Mouse (Mus musculus) cerebellum, adult 18-20 months (tissue): Measurements from ENCODE around the gene Styxl1.

Source experiments
- DNase-seq, 2 experiments: peaks; one replicate each; pipeline ENCODE4 v3.0.0; 2021

The Styxl1 gene

GRCm38 (mm10) chr5:135777796-135778470 is at the start of gene Styxl1:
Gene Styxl1 (minus strand): TSS chr5:135778385.
- DNase-seq: no peak

- DNase-seq: no peak
These were observed 48.0 kb upstream of the Styxl1 start for GRCm38 (mm10) chr5:135826225-135826624.

- no peak for DNase-seq
These were observed 46.3 kb upstream of the Styxl1 start for GRCm38 (mm10) chr5:135824517-135824916.

- DNase-seq: no peak
These were observed 44.2 kb upstream of the Styxl1 start for GRCm38 (mm10) chr5:135822316-135822944.

DNA sequence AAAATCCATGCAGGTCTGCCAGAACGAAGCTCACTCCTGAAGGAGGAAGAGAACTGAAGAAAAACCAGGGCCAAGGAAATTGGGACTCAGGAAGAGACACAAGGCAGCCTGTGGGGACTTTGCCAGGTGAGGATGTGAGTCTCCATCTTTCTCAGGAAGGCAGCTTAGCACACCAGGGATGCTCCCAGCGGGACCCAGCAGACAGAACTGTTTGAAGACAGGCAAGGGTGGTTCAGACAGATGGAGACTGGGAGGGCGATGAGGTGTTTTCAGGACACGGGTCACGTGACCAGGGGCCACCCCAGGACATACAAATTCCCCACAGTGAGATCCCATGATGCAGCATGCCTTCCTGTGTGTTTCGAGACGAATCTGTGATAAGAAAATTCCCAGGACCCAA is 40.3 kb upstream of the Styxl1 start:
- peak; percentile 85 for DNase-seq

DNA sequence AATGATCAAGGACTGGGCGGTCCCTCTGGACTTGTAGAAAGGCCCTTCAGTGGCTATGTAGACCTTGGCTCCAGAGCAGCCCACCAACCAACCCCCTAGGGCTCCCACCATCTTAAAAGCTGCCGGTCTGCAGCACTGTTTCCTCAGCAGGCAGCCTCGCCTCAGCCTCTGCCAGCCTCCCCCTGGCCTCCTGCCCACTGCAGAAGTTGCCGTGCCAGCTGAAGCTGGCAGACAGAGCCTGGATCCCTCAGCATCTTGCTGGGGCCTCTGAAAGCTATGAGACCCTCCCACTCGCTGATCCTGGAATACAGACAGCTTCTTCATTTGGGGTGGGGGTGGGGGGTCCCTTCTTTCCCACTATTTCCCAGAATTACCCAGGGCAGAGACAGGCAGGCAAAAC is 34.8 kb upstream of the Styxl1 start:
- DNase-seq: peak; percentile 85 to 90

- DNase-seq: peak; percentile 46 to 63
These were observed 29.1 kb upstream of the Styxl1 start for GRCm38 (mm10) chr5:135807263-135807637.

GRCm38 (mm10) chr5:135806555-135807262 is 28.5 kb upstream of the Styxl1 start, which contains the start of gene Srrm3:
Gene Srrm3 (plus strand): TSS chr5:135806890.
- peak; percentile 91 to 96 for DNase-seq

GRCm38 (mm10) chr5:135804735-135805134 is 26.6 kb upstream of the Styxl1 start:
- no peak for DNase-seq

GRCm38 (mm10) chr5:135803676-135804075 is 25.5 kb upstream of the Styxl1 start:
- no peak for DNase-seq

DNA sequence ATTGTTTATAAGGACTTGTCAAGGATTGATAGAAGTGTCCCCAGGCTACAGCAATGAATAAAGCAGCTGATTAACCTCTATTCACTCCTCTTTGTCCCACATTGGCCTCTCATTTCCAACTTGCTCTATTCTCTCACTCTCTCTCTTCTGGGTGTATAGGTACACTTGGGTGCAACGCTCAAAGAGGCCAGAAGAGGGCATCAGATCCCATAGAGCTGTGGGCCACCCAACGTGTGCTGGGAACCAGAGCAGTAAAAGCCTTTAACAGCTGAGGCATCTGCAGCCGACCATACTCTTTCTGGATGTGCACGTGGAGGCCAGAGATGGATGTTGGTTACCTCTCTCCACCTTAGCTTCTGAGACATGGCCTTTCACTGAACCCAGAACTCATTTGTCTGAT is 24.9 kb upstream of the Styxl1 start:
- no peak for DNase-seq

DNA sequence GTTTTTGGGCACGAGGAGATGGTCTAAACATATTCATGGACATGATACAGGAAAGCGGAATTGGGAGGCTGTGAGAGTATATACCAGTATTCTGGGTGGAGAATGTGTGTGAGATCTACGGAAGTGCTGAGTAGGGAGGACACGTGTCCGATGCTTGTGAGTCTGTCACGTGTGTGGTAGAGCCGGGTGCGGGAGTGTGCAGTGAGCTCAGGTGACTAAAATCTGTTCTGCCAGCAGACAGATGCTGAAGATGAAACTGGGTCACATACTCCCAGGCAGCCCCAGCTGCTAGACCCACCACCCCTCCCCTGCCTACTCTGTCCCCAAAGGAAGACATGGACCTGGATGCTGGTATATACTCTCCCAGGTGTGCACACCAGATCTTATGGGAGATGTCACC is 24.5 kb upstream of the Styxl1 start:
- no peak for DNase-seq

GRCm38 (mm10) chr5:135800927-135801326 is 22.7 kb upstream of the Styxl1 start:
- peak in 1 of 2 experiments; percentile 43 for DNase-seq

DNA sequence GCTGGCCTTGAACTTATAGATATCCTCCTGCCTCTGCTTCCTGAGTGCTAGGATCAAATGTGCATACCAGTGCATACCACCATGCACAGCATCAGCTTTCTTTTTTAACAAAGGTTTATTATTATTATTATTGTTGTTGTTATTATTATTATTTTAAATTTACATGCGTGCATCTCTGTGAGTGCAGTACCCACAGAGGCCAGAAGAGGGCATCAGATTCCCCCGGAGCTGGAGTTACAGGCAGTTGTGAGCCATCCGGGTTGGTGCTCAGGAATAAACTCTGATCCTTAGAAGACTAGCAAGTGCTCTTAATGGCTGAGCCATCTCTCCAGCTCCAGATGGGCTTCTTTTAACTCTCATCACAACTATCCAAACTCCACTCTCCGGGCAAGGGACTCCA is 21.6 kb upstream of the Styxl1 start:
- peak in 1 of 2 experiments; percentile 56 for DNase-seq

DNA sequence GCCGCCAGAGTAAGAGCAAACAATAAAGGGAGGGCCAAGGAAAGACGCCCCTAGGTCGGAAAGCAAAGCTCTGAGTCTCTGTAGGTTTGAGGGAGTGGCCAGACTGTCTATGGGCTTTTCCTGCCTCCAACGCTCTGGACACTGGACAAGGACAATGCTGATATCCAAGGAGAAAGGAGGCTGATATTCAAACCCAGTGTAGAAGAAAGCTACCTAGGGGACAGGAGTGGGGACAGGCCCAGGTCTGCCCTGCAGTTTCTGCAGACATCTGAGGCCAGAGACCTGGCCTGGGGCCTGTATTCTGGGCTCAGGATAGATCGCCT is 16.6 kb upstream of the Styxl1 start:
- no peak for DNase-seq

DNA sequence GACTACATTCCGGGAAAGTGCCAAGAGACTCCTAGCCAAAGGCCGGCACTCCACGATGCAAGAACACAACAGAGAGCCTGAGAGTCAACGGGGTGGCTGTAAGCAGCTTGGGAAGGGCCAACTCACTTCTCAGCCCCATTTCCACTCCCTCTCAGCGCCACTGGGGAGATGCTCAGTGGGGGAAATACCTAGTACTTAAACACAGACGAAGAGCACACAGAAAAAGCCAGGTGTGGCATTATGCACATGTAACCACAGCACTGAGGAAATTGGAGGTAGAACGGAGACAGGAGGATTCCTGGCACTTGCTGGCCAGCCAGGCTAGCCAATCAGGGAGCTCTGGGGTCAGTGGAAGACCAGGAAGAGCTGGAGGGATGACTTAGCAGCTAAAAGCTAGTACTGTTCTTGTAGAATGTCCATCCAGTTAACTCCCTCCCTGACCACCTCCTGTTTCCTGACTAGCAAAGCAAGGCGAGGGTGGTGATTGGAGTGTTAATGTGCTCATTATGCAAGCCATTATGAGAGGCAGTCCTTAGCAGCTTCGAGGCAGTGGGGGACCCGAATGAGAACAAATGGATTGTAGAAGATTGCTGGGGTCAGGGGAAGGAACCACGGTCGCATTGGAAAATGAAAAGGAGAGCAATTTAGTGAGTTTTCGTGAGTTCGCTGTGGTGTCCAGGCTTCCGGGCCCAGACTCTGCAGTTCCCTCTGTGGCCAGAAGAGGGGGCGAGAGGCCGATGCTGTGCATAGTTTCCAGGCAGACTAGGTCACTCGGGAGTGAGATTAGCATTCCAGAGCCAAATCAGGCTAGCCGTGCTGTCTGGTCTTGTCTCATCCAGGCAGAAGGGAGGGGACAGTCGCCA is 16.0 kb upstream of the Styxl1 start:
- peak; percentile 92 to 95 for DNase-seq

DNA sequence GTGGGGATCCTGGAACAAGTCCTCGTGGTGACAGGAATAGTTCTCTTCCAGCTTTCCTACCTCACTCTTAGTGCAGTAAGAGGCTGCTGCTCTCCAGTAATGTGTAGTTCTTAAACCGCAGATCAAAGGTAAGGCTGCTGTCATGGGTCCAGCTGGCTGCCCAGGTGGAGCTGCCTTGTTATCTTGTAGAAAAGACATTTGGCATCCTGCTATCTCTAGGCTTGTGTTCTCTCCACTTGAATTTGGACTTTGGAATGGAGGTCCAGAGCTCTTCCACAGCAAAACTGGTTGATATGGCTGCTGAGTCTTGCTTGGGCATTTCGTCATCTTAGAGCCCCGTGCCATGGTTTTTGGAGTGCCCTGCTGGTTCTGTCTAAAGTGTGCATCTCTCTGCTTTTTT is 4.7 kb upstream of the Styxl1 start:
- DNase-seq: no peak

- DNase-seq: no peak
These were observed 2.1 kb upstream of the Styxl1 start for GRCm38 (mm10) chr5:135780331-135780730.

GRCm38 (mm10) chr5:135778471-135779445 is 573 bp upstream of the Styxl1 start, which contains the start of gene Mdh2:
Gene Mdh2 (plus strand): TSS chr5:135778480.
- DNase-seq: peak; percentile 99 to 100

DNA sequence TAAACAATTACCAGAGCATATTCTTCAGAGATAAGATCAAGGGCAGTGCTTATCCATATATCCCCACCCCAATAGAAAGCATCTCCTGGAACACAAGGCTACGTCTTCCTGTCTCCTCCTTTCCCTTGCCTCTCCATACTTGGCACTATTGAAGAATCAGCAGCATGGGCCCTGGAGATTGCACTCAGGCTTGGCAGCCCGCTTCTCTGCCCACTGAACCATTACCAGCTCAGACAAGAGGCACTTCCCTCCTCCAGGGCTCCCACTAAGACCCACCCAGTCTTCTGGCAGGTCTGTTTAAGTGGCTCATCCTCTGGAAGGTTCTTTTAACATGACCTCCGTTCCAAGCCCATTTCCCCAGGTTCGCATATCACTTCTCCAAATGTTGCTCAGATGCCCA is 1.6 kb downstream of the Styxl1 start:
- no peak for DNase-seq

DNA sequence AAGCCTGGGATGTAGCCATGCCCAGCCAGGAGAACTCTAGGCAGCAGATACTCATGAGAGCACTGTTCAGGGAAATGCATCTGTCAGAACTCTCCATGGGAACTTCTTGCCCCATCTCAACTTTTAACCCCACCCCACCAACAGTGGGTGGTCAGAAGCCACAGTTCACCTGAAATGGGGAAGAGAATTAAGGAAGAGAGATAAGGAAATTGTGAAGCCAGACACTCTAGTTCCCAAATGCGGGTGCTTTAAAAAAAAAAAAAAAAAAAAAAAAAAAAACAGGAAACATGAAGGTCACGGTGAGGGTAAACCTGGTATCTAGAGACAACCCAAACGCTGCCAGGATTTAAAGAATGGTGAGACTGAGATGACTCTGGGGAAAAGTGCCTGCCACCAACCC is 5.7 kb downstream of the Styxl1 start:
- DNase-seq: no peak

- no peak for DNase-seq
These were observed 13.2 kb downstream of the Styxl1 start for GRCm38 (mm10) chr5:135764971-135765370.
